Mouse (Mus musculus): ENCODE data around the gene Cd99l2.

DNA sequence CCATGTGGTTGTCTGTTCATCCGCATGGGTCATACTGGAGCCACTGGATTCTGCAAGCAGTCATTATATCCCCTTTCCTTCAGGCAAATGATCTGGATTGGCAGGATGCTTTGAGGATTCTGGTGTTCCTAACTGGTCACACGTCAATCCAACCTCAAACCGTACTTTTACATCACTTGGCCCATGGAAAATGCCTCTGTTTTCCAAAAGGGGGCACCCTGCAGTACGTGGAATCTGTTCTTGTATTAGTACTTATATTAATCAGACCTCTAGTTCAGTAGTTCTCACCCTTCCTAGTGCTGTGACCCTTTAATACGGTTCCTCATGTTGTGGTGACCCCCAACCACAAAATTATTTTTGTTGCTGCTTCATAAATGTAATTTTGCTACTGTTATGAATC, 41.5 kb upstream of the Cd99l2 start:
- TF ChIP-seq MAX (IDR thresholded peaks at IDR 0.05; ENCODE audit: low read depth) (no peak), POLR2A (IDR thresholded peaks at IDR 0.05; ENCODE audit: insufficient read length, low read depth) (no peak), USF1 (IDR thresholded peaks at IDR 0.05; ENCODE audit: low read depth) (no peak), MYOD1 (IDR thresholded peaks at IDR 0.05; ENCODE audit: control insufficient read depth in 1 of 3, insufficient read length in 2 of 3, low read depth in 2 of 3) (no peak), CEBPB (IDR thresholded peaks at IDR 0.05; ENCODE audit: insufficient read depth, poor library complexity, severe bottlenecking) (no peak)

All from myocyte (in vitro differentiated cells).